In genomic region chr3:37569661-37570566, GRCm38 (mm10) we compare ENCODE assay signal across 10 mouse cellular contexts.
DNase-seq lines count a peak whose midpoint lies in the region; ATAC-seq and TF ChIP-seq lines count a peak whose summit lies in the region.
"Had no signal": no experiment of that assay in that cellular context is flagged by ENCODE, and none has a peak within 500 bp of the region (broad histone marks: within the 10 kb centered on the region; RNA-seq: fewer than 3 reads in every experiment).

No protein-coding gene starts in this region.

- no peaks in the 10 kb centered on the region for H3K27me3 ChIP-seq in lung, embryonic 15.5 days
- no peaks in the 10 kb centered on the region for H3K27me3 ChIP-seq in hindbrain, embryonic 13.5 days
- no peaks in the 10 kb centered on the region for H3K27me3 ChIP-seq in midbrain, postnatal 0 days (ENCODE audit: insufficient read depth, low read length)
- H3K27me3 ChIP-seq: megakaryocyte, embryonic 14.5 days had no signal

- H3K27ac ChIP-seq in lung, embryonic 15.5 days: 0 out of 2 replicates have a peak overlapping the region, but pooled peaks have one; percentile 45
- no peak overlapping the region for H3K27ac ChIP-seq in hindbrain, embryonic 13.5 days
- no peak overlapping the region for H3K27ac ChIP-seq in midbrain, postnatal 0 days (ENCODE audit: low read depth, low read length)

- no peaks in the 10 kb centered on the region for H3K9me3 ChIP-seq in lung, embryonic 15.5 days
- H3K9me3 ChIP-seq in hindbrain, embryonic 13.5 days: no peaks in the 10 kb centered on the region
- no peaks in the 10 kb centered on the region for H3K9me3 ChIP-seq in midbrain, postnatal 0 days (ENCODE audit: low read length)
- H3K9me3 ChIP-seq: megakaryocyte, embryonic 14.5 days had no signal

- no peak overlapping the region for H3K9ac ChIP-seq in lung, embryonic 15.5 days
- H3K9ac ChIP-seq in hindbrain, embryonic 13.5 days: peak overlapping the region; percentile 39
- H3K9ac ChIP-seq in midbrain, postnatal 0 days (replicated peaks; ENCODE audit: low read length, poor library complexity, severe bottlenecking): no peak overlapping the region

- H3K4me2 ChIP-seq in lung, embryonic 15.5 days: peak overlapping the region; percentile 28; the same call in 1 of the 2 replicates
- peak overlapping the region; percentile 38 for H3K4me2 ChIP-seq in hindbrain, embryonic 13.5 days
- peak overlapping the region; percentile 34 for H3K4me2 ChIP-seq in midbrain, postnatal 0 days (ENCODE audit: low read depth, low read length, poor library complexity, severe bottlenecking)

- no peak overlapping the region for H3K4me3 ChIP-seq in lung, embryonic 15.5 days
- H3K4me3 ChIP-seq in lung, adult 2 months (replicated peaks; ENCODE audit: extremely low read depth, low read depth, low read length): no peak overlapping the region
- H3K4me3 ChIP-seq in hindbrain, embryonic 13.5 days: 0 out of 2 replicates have a peak overlapping the region, but pooled peaks have one; percentile 3
- no peak overlapping the region for H3K4me3 ChIP-seq in midbrain, postnatal 0 days (ENCODE audit: low read depth, low read length)
- H3K4me3 ChIP-seq: megakaryocyte, embryonic 14.5 days had no signal

- peaks cover 3% of the 10 kb centered on the region for H3K4me1 ChIP-seq in lung, embryonic 15.5 days
- H3K4me1 ChIP-seq in lung, adult 2 months (ENCODE audit: control insufficient read depth, insufficient read depth, low read length): no peaks in the 10 kb centered on the region
- peaks cover 12% of the 10 kb centered on the region for H3K4me1 ChIP-seq in hindbrain, embryonic 13.5 days (replicated peaks)
- H3K4me1 ChIP-seq in midbrain, postnatal 0 days (ENCODE audit: insufficient read depth, low read length): peaks cover 6% of the 10 kb centered on the region; the same call in 1 of the 2 replicates

- DNase-seq in lung, adult 2 months: no peak
- peak; percentile 40 for DNase-seq in embryo, embryonic 9.5 days (ENCODE audit: extremely low spot score)
- DNase-seq in midbrain, postnatal 0 days (ENCODE audit: low spot score): peak; percentile 32
- DNase-seq in yolk sac, embryonic 10.5 days (ENCODE audit: low spot score): no peak
- no peak for DNase-seq in ovary, postnatal 10 days (ENCODE audit: low spot score)
- no peak for DNase-seq in adrenal gland, postnatal 25 days
- DNase-seq: adrenal gland, adult 2 months had no signal

- no peaks in the 10 kb centered on the region for H3K36me3 ChIP-seq in lung, embryonic 15.5 days
- no peaks in the 10 kb centered on the region for H3K36me3 ChIP-seq in hindbrain, embryonic 13.5 days
- no peaks in the 10 kb centered on the region for H3K36me3 ChIP-seq in midbrain, postnatal 0 days (ENCODE audit: insufficient read depth, low read length)

- TF ChIP-seq POLR2A in lung, adult 2 months (IDR thresholded peaks at IDR 0.05; ENCODE audit: borderline replicate concordance, extremely low read depth, low read depth, low read length): no peak

- no peak for TF ChIP-seq CTCF in lung, adult 2 months (IDR thresholded peaks at IDR 0.05; ENCODE audit: insufficient read depth, low read length)
- TF ChIP-seq CTCF in midbrain, postnatal 0 days (IDR thresholded peaks at IDR 0.05): no peak

- 54% methylated on average over 22 of the region's 22 CpGs for WGBS in lung, embryonic 15.5 days
- 75% methylated on average over 22 of the region's 22 CpGs for WGBS in lung, adult 2 months
- 20% methylated on average over 22 of the region's 22 CpGs for WGBS in hindbrain, embryonic 13.5 days
- WGBS in midbrain, postnatal 0 days: 12% methylated on average over 22 of the region's 22 CpGs

- no peak for ATAC-seq in lung, embryonic 15.5 days (ENCODE audit: borderline replicate concordance, extremely low read depth, low FRiP score, low TSS enrichment)
- peak; percentile 68; the same call in 1 of the 2 replicates for ATAC-seq in hindbrain, embryonic 13.5 days (ENCODE audit: low FRiP score)
- ATAC-seq in midbrain, postnatal 0 days (ENCODE audit: low FRiP score): no peak

Comparison
In these comparisons a context has a peak if more than half of its experiments do, and no peak if none do; other contexts are left out.
1. DNase-seq: peak in embryo, embryonic 9.5 days (single experiment) and midbrain, postnatal 0 days (single experiment); none in lung, adult 2 months (single experiment), yolk sac, embryonic 10.5 days (single experiment), ovary, postnatal 10 days (single experiment) and adrenal gland, postnatal 25 days (single experiment).
2. Peak in every context shown above with its lines, with median percentiles within 50 percentile points of each other: H3K4me2 ChIP-seq.